Mouse (Mus musculus): ENCODE results near the gene Chd2.

DNA sequence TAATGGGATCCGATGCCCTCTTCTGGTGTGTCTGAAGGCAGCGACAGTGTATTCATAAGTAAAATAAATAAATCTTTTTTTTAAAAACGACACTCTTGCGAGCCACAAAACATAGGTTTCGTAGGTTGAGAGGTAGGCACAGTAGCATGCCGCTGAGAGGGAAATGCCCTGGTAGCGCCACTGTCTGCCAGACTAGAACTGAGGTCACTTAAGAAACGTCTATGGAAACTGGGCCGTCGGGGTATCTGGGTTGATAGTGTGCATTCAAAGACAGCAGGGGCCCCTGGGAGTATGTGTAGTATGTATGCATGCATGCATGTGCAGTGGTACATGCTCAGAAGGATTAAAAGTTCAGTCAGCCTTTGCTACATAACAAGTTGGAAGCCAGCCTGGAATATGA lies 21.4 kb downstream of the Chd2 start:
- no peak for TF ChIP-seq POLR2A (IDR thresholded peaks at IDR 0.05; ENCODE audit: control insufficient read depth, extremely low read depth, insufficient read depth, low read length, poor library complexity)
- no peak for TF ChIP-seq CTCF (IDR thresholded peaks at IDR 0.05; ENCODE audit: borderline replicate concordance, control insufficient read depth, extremely low read depth, insufficient read depth, low read length, poor library complexity)
